Comparison of ENCODE assay signal across 29 mouse cellular contexts in genomic region chr10:67490632-67491031, GRCm38 (mm10). TPM values are rescaled to one million over a fixed set of nuclear protein-coding genes. Genes with fewer than 3 reads are reported as not detected.
DNase-seq lines count a peak whose midpoint lies in the region; ATAC-seq lines count a peak whose summit lies in the region.
"Had no signal": no experiment of that assay in that cellular context is flagged by ENCODE, and none has a peak within 500 bp of the region (broad histone marks: within the 10 kb centered on the region; RNA-seq: fewer than 3 reads in every experiment).

No protein-coding gene starts in this region.

- no peaks in the 10 kb centered on the region for H3K27me3 ChIP-seq in midbrain, embryonic 13.5 days
- no peaks in the 10 kb centered on the region for H3K27me3 ChIP-seq in midbrain, embryonic 10.5 days (ENCODE audit: low read depth, poor library complexity, severe bottlenecking)
- H3K27me3 ChIP-seq: CH12.LX; embryonic facial prominence, embryonic 13.5 days; embryonic facial prominence, embryonic 15.5 days; forebrain, embryonic 12.5 days; Patski had no signal

- no peak overlapping the region for H3K9ac ChIP-seq in midbrain, embryonic 13.5 days (replicated peaks)
- H3K9ac ChIP-seq: embryonic facial prominence, embryonic 13.5 days; embryonic facial prominence, embryonic 15.5 days; forebrain, embryonic 12.5 days had no signal

- whole genome bisulfite sequencing in midbrain, embryonic 13.5 days: 89% methylated on average over 5 of the region's 5 CpGs
- 87% methylated on average over 5 of the region's 5 CpGs for WGBS in midbrain, embryonic 10.5 days

- H3K36me3 ChIP-seq in midbrain, embryonic 13.5 days: no peaks in the 10 kb centered on the region
- no peaks in the 10 kb centered on the region for H3K36me3 ChIP-seq in midbrain, embryonic 10.5 days
- H3K36me3 ChIP-seq: embryonic facial prominence, embryonic 13.5 days; embryonic facial prominence, embryonic 15.5 days; forebrain, embryonic 10.5 days; forebrain, embryonic 12.5 days; G1E had no signal

- no peak overlapping the region for H3K27ac ChIP-seq in midbrain, embryonic 13.5 days
- no peak overlapping the region for H3K27ac ChIP-seq in midbrain, embryonic 10.5 days (replicated peaks)
- H3K27ac ChIP-seq: embryonic facial prominence, embryonic 13.5 days; embryonic facial prominence, embryonic 15.5 days; forebrain, embryonic 10.5 days; forebrain, embryonic 12.5 days had no signal

- H3K9me3 ChIP-seq in midbrain, embryonic 13.5 days: no peaks in the 10 kb centered on the region
- peaks cover 8% of the 10 kb centered on the region; the same call in 1 of the 2 replicates for H3K9me3 ChIP-seq in midbrain, embryonic 10.5 days (replicated peaks)
- H3K9me3 ChIP-seq: embryonic facial prominence, embryonic 13.5 days; embryonic facial prominence, embryonic 15.5 days; forebrain, embryonic 10.5 days; G1E had no signal

- ATAC-seq in common myeloid progenitor, adult 5-6 weeks (replicated peaks; ENCODE audit: low read depth, poor library complexity, severe bottlenecking): peak; percentile 66
- ATAC-seq in megakaryocyte, adult 5-6 weeks (ENCODE audit: poor library complexity, severe bottlenecking): peak; percentile 44
- ATAC-seq in midbrain, embryonic 13.5 days: no peak
- ATAC-seq: activated CD4-positive, CD25-positive, alpha-beta regulatory T cell, adult 4 months; CD4-positive, CD25-positive, alpha-beta regulatory T cell, adult 4 months; forebrain, embryonic 14.5 days; forebrain, embryonic 16.5 days; Patski had no signal

- no peaks in the 10 kb centered on the region for H3K4me1 ChIP-seq in midbrain, embryonic 13.5 days (replicated peaks)
- peaks cover 4% of the 10 kb centered on the region; the same call in 1 of the 2 replicates for H3K4me1 ChIP-seq in midbrain, embryonic 10.5 days
- H3K4me1 ChIP-seq: embryonic facial prominence, embryonic 13.5 days; embryonic facial prominence, embryonic 15.5 days; forebrain, embryonic 10.5 days; forebrain, embryonic 12.5 days had no signal

- DNase-seq in heart, adult 11 months: peak; percentile 82
- DNase-seq in heart, adult 9 months (ENCODE audit: low spot score in 2 of 2): no peak
- DNase-seq in 416B (ENCODE audit: low read depth): peak; percentile 88
- no peak for DNase-seq in right cerebral cortex, postnatal 14 days
- no peak for DNase-seq in midbrain, embryonic 10.5 days (ENCODE audit: low spot score)
- DNase-seq: adrenal gland, adult 8-10 months; adrenal gland, postnatal 14 days; adrenal gland, postnatal 36 days; cerebellum, adult 11-12 months; cerebellum, adult 2 months; cerebellum, adult 9-10 months; cerebellum, postnatal 10 days; cerebellum, postnatal 25 days; embryo, embryonic 11 days had no signal

- H3K4me3 ChIP-seq in midbrain, embryonic 13.5 days (replicated peaks): no peak overlapping the region
- H3K4me3 ChIP-seq in midbrain, embryonic 10.5 days: no peak overlapping the region
- H3K4me3 ChIP-seq: embryonic facial prominence, embryonic 13.5 days; embryonic facial prominence, embryonic 15.5 days; erythroblast, embryonic 14.5 days; forebrain, embryonic 10.5 days; forebrain, embryonic 12.5 days had no signal

- H3K4me2 ChIP-seq in midbrain, embryonic 13.5 days (replicated peaks): no peak overlapping the region
- H3K4me2 ChIP-seq: embryonic facial prominence, embryonic 13.5 days; embryonic facial prominence, embryonic 15.5 days; forebrain, embryonic 12.5 days had no signal

RNA-seq across cellular contexts. Expression of gene Egr2, which starts 44.6 kb away (rescaled TPM):
- total RNA-seq in common myeloid progenitor, adult 5-6 weeks (2017): 8.1 and 14.9 TPM in 2 replicates
- total RNA-seq in megakaryocyte, adult 5-6 weeks (2015): 1.0 and 1.2 TPM in 2 replicates
- total RNA-seq in megakaryocyte, adult 5-6 weeks (2017): 1.4 and 13.3 TPM in 2 replicates
- 0.17 and 0.24 TPM in 2 replicates for polyA plus RNA-seq in midbrain, embryonic 13.5 days (2015; fragmentation: Nextera tagmentation; extraction: Ambion mirVana)
- 0.10 and 0.20 TPM in 2 replicates for polyA plus RNA-seq in midbrain, embryonic 10.5 days (2016; fragmentation: Nextera tagmentation; extraction: Ambion mirVana)
- polyA plus RNA-seq: erythroblast, embryonic 14.5 days; forebrain, embryonic 10.5 days had no signal

RNA-seq across cellular contexts. Expression of gene Ado, which starts 58.1 kb away (rescaled TPM):
- total RNA-seq in common myeloid progenitor, adult 5-6 weeks (2017): 15.6 and 21.6 TPM in 2 replicates
- 11.0 and 12.7 TPM in 2 replicates for total RNA-seq in megakaryocyte, adult 5-6 weeks (2015)
- 13.2 and 16.3 TPM in 2 replicates for total RNA-seq in megakaryocyte, adult 5-6 weeks (2017)
- 70.7 and 73.2 TPM in 2 replicates for polyA plus RNA-seq in midbrain, embryonic 13.5 days (2015; fragmentation: Nextera tagmentation; extraction: Ambion mirVana)
- polyA plus RNA-seq in midbrain, embryonic 10.5 days (2016; fragmentation: Nextera tagmentation; extraction: Ambion mirVana): 82.0 and 85.3 TPM in 2 replicates

Comparison
In these comparisons a context has a peak if more than half of its experiments do, and no peak if none do; other contexts are left out.
1. DNase-seq: peak in heart, adult 11 months (single experiment) and 416B (single experiment); none in heart, adult 9 months (0 of 2), right cerebral cortex, postnatal 14 days (single experiment) and midbrain, embryonic 10.5 days (single experiment).